ENCODE assay signal across 7 mouse cellular contexts in the genomic region with DNA sequence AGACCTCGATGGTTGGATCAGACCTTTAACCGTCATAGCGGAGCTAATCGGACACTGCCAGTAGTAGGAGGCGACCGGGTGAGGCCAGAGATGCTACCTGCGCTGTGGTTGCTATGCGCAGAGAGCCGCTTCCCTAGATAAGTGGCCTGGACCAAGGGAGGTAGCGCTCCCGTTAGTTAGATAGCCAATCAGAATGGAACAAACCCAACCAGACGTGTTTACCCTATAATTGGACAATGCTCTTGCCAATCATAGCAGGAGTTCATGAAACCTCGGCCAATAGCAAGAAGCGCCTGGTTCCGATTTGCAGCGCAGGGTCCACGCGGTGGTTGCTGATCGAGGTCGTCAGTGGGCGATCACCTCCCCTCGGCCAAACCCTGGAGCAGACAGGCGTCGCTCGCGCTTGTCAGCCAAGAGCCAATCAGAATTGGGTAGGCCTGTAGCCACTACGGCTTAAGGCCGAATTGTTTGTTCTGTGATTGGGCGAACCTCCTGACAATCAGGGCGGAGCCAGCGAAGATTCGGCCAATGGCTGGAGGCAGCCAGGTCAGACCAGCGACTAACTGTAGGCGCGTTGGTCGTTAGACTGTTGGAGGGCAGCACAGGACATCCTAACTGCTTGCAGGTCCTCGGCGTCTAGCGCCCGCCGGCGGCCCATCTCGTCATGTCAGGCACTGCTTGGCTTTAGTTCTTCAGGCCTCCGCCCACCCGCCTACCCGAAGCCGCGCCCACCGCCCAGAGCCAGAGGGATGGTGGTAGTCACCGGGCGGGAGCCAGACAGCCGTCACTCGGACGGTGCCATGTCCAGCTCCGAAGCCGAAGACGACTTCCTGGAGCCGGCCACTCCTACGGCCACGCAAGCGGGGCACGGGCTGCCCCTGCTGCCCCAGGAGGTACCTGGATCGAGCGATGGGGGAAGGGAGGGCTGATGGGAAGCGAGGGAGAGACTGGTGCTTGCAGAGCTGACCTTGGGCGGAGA. TPM values are rescaled to one million over a fixed set of nuclear protein-coding genes. Genes with fewer than 3 reads are reported as not detected.
DNase-seq lines count a peak whose midpoint lies in the region; ATAC-seq lines count a peak whose summit lies in the region.

A gene (plus strand): TSS at position 528 of the 979 bp plus-strand sequence.

- intact Hi-C loops in gastrocnemius, postnatal 36 days (cut with DNase I) = loop anchor here (5.0 kb wide), 2 partner anchors 82 to 122 kb away; no protein-coding TSS in a partner anchor
- intact Hi-C loops in left cerebral cortex, postnatal 25 days (cut with DNase I) = loop anchor here (1.0 kb wide), 2 partner anchors 27 to 120 kb away; a partner anchor contains a TSS

- H3K9me3 ChIP-seq in intestine, embryonic 15.5 days = no peaks in the 10 kb centered on the region
- H3K9me3 ChIP-seq in midbrain, embryonic 10.5 days (replicated peaks) = no peaks in the 10 kb centered on the region

- peak; percentile 99 for ATAC-seq in intestine, embryonic 15.5 days

- H3K4me3 ChIP-seq in intestine, embryonic 15.5 days (replicated peaks) = peak within 1 kb of the TSS; percentile 62
- peak within 1 kb of the TSS; percentile 67 for H3K4me3 ChIP-seq in midbrain, embryonic 10.5 days

- H3K9ac ChIP-seq in intestine, embryonic 15.5 days = peak within 1 kb of the TSS; percentile 77

- peak within 1 kb of the TSS; percentile 96 for H3K4me2 ChIP-seq in intestine, embryonic 15.5 days (replicated peaks)

- H3K4me1 ChIP-seq in intestine, embryonic 15.5 days (replicated peaks) = peaks cover 11% of the 10 kb centered on the region
- peaks cover 23% of the 10 kb centered on the region for H3K4me1 ChIP-seq in midbrain, embryonic 10.5 days

- peak; percentile 98 for DNase-seq in adrenal gland, adult 2 months
- DNase-seq in embryo, embryonic 11.5 days (ENCODE audit: low read depth, low spot score) = peak; percentile 95
- DNase-seq in gastrocnemius, postnatal 36 days = peak; percentile 93 to 95
- DNase-seq in left cerebral cortex, postnatal 25 days (ENCODE audit: low spot score in 2 of 2) = peak; percentile 97 to 99
- DNase-seq in midbrain, embryonic 10.5 days (ENCODE audit: low spot score) = peak; percentile 95
- DNase-seq in right cerebral cortex, postnatal 4 days = peak; percentile 89

- no peaks in the 10 kb centered on the region for H3K27me3 ChIP-seq in intestine, embryonic 15.5 days (replicated peaks)
- peaks cover 14% of the 10 kb centered on the region for H3K27me3 ChIP-seq in midbrain, embryonic 10.5 days (ENCODE audit: low read depth, poor library complexity, severe bottlenecking)

- no peaks in the 10 kb centered on the region for H3K36me3 ChIP-seq in intestine, embryonic 15.5 days
- 0 out of 2 replicates have a peak, but pooled peaks cover 8% of the 10 kb centered on the region for H3K36me3 ChIP-seq in midbrain, embryonic 10.5 days

- WGBS in intestine, embryonic 15.5 days = under 1% methylated on average over 66 of the region's 66 CpGs
- under 1% methylated on average over 66 of the region's 66 CpGs for WGBS in midbrain, embryonic 10.5 days

- peak within 1 kb of the TSS; percentile 61 for H3K27ac ChIP-seq in intestine, embryonic 15.5 days
- H3K27ac ChIP-seq in midbrain, embryonic 10.5 days (replicated peaks) = peak within 1 kb of the TSS; percentile 86

RNA-seq across cellular contexts. Expression of the gene that starts here (rescaled TPM):
- 10 to 100 TPM; 10.3 to 14.5 TPM for total RNA-seq in adrenal gland, adult 2 months (2021)
- 33.2 and 36.3 TPM in 2 replicates for polyA plus RNA-seq in adrenal gland, adult 2 months (2012; rRNA removed)
- total RNA-seq in gastrocnemius, postnatal 36 days (2021) = 1 to 10 TPM; 1.8 to 2.2 TPM
- 3.8 and 3.9 TPM in 2 replicates for polyA plus RNA-seq in intestine, embryonic 15.5 days (2015; fragmentation: Nextera tagmentation; extraction: Ambion mirVana)
- 10 to 100 TPM; 10.3 to 11.8 TPM for total RNA-seq in left cerebral cortex, postnatal 25 days (2021)
- 6.3 and 7.2 TPM in 2 replicates for polyA plus RNA-seq in midbrain, embryonic 10.5 days (2016; fragmentation: Nextera tagmentation; extraction: Ambion mirVana)

Comparison
In these comparisons a context has a peak if more than half of its experiments do, and no peak if none do; other contexts are left out.
1. Peak in every context shown above with its lines: DNase-seq, ATAC-seq, H3K4me3 ChIP-seq and H3K27ac ChIP-seq.